Mouse (Mus musculus) CH12.LX (cell line): ENCODE measurements around the gene Olfr885. TPM values are rescaled to one million over a fixed set of nuclear protein-coding genes. Genes with fewer than 3 reads are reported as not detected.

Experiments used
- DNase-seq: peaks from one replicate; pipeline ENCODE4 v3.0.0-alpha.2; 2013; ENCODE audit errors: extremely low read depth
- H3K27ac ChIP-seq: 2 replicates; pipeline ENCODE4 v1.5.1; 2012; ENCODE audit warnings: low read depth, mild to moderate bottlenecking, control low read depth, moderate library complexity; ENCODE audit not compliant: insufficient read depth
- H3K27me3 ChIP-seq: replicated peaks from 2 replicates; pipeline ENCODE3; 2012; ENCODE audit warnings: inconsistent platforms
- H3K36me3 ChIP-seq, 2 experiments: replicated peaks in 1 of 2; 2 replicates each; pipeline versions ENCODE3 to v1.6.1; 2012; ENCODE audit warnings: inconsistent platforms in 1 of 2, low read length in 1 of 2, mild to moderate bottlenecking in 1 of 2, mixed read lengths in 1 of 2, moderate library complexity in 1 of 2; ENCODE audit not compliant: control insufficient read depth in 1 of 2, insufficient read depth in 1 of 2
- H3K4me1 ChIP-seq, 2 experiments: 2 replicates each; pipeline ENCODE4 v1.6.1; 2012; ENCODE audit warnings: inconsistent platforms in 1 of 2, moderate library complexity in 1 of 2; ENCODE audit not compliant: insufficient read depth in 2 of 2, control insufficient read depth in 1 of 2
- H3K4me2 ChIP-seq: 2 replicates; pipeline ENCODE4 v1.6.1; 2012; ENCODE audit warnings: low read depth, mild to moderate bottlenecking, control low read depth; ENCODE audit not compliant: poor library complexity, insufficient read depth, severe bottlenecking
- H3K4me3 ChIP-seq, 3 experiments: fragments of 150-350 bp in 1 of 3; sonication (generic) in 1 of 3; replicated peaks in 1 of 3; 2 replicates each; pipeline versions ENCODE3 to v1.5.1; 2011 to 2012; ENCODE audit warnings: low read depth in 2 of 3, low read length in 2 of 3, mild to moderate bottlenecking in 2 of 3, moderate library complexity in 2 of 3, control low read depth in 1 of 3, improper control_type of control experiment in 1 of 3, inconsistent platforms in 1 of 3, mixed read lengths in 1 of 3; ENCODE audit not compliant: poor library complexity in 1 of 3
- H3K79me2 ChIP-seq: replicated peaks from 2 replicates; pipeline ENCODE4 v1.6.1; 2012; ENCODE audit warnings: mild to moderate bottlenecking, moderate library complexity; ENCODE audit not compliant: control insufficient read depth, poor library complexity, insufficient read depth, severe bottlenecking; ENCODE audit errors: extremely low read depth
- H3K9ac ChIP-seq: 2 replicates; pipeline ENCODE4 v1.6.1; 2012; ENCODE audit warnings: low read depth, mild to moderate bottlenecking, control low read depth, moderate library complexity; ENCODE audit not compliant: insufficient read depth
- H3K9me3 ChIP-seq: replicated peaks from 2 replicates; pipeline ENCODE3; 2012; ENCODE audit warnings: low read length, inconsistent platforms, mixed read lengths
- CHD2 ChIP-seq: IDR thresholded peaks from 2 replicates; pipeline ENCODE4 v1.6.1; 2011; ENCODE audit warnings: low read length, improper control_type of control experiment
- dilution Hi-C: fragments of 300-500 bp; cut with MboI; formaldehyde crosslinking; loops from 2 replicates; pipeline ENCODE4 v1.14.3; 2020; ENCODE audit warnings: low sequenced_read_pairs; ENCODE audit not compliant: extremely low pct_unique_long_range_greater_than_20kb, extremely low pct_ligation_motif_present
- in situ Hi-C: fragments of 300-500 bp; cut with MboI; formaldehyde crosslinking; loops from 3 replicates; pipeline ENCODE4 v1.14.3; 2019; ENCODE audit warnings: low sequenced_read_pairs, low pct_ligation_motif_present, low pct_unique_long_range_greater_than_20kb, mixed read lengths
- polyA plus RNA-seq: library from polyadenylated mRNA; unstranded; fragments of >175 nt; gene quantifications from 2 replicates; pipeline ENCODE4 v1.2.1, GENCODE M21; 2012; ENCODE audit warnings: low read depth; ENCODE audit not compliant: insufficient read length
- total RNA-seq, 2 experiments: library from RNA; depleted of rRNA; stranded (reverse); fragments of 300-350 nt in 1 of 2; fragments of >200 nt in 1 of 2; gene quantifications; 2 replicates each; pipeline ENCODE4 v1.2.3; 2012 to 2014

Gene Olfr885
- total and polyA plus RNA-seq, 3 experiments: not detected

DNA sequence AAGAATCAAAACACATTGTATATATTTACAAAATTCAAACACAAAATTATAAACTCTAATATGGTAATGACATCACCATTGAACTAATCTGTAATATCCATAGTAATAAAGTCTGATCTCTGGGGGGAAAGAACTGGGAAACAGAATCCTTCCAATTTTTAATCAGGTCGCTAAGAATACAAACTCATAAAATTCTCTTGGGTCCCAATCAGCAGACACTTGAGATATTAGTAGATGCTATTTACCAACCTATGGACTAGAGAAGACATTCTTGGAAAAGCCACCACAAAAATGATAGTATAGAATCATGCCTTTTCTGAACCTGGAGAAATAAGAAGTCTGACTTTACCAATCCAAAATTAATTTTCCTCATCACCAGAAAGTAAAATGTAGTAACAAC, 46.7 kb downstream of the Olfr885 start, which contains the start of gene Olfr888:
TSS of gene Olfr888 (plus strand) at position 301 of the 400 bp plus-strand sequence.
- no peak within 1 kb of the TSS for H3K4me3 ChIP-seq
- H3K4me1 ChIP-seq: no peaks in the 10 kb centered on the region
- H3K4me2 ChIP-seq: no peak within 1 kb of the TSS
- in situ Hi-C loops: no loop called here
- no peaks in the 10 kb centered on the region for H3K79me2 ChIP-seq
- H3K9ac ChIP-seq: no peak within 1 kb of the TSS
- no peak for DNase-seq
- H3K27me3 ChIP-seq: no peaks in the 10 kb centered on the region
- no peaks in the 10 kb centered on the region for H3K9me3 ChIP-seq
- no peaks in the 10 kb centered on the region for H3K36me3 ChIP-seq
- dilution Hi-C loops: no loop called here
- no peak within 1 kb of the TSS for H3K27ac ChIP-seq
- no peak for TF ChIP-seq CHD2

Other genes starting within 250 kb of the Olfr885 start
- not detected in 2 replicates for gene Olfr877, start 207.1 kb upstream of the Olfr885 start, total RNA-seq (2012; rRNA removed)
- gene Olfr877, start 207.1 kb upstream of the Olfr885 start, total RNA-seq (2014; rRNA removed): not detected in 2 replicates
- not detected in 2 replicates for gene Olfr877, start 207.1 kb upstream of the Olfr885 start, polyA plus RNA-seq
- not detected in 2 replicates for gene Olfr145, start 164.6 kb upstream of the Olfr885 start, total RNA-seq (2012; rRNA removed)
- not detected in 2 replicates for gene Olfr145, start 164.6 kb upstream of the Olfr885 start, total RNA-seq (2014; rRNA removed)
- not detected in 2 replicates for gene Olfr145, start 164.6 kb upstream of the Olfr885 start, polyA plus RNA-seq
- not detected in 2 replicates for gene Olfr878, start 143.5 kb upstream of the Olfr885 start, total RNA-seq (2012; rRNA removed)
- gene Olfr878, start 143.5 kb upstream of the Olfr885 start, total RNA-seq (2014; rRNA removed): not detected in 2 replicates
- not detected in 2 replicates for gene Olfr878, start 143.5 kb upstream of the Olfr885 start, polyA plus RNA-seq
- gene Olfr881, start 69.5 kb upstream of the Olfr885 start, total RNA-seq (2012; rRNA removed): not detected in 2 replicates
- gene Olfr881, start 69.5 kb upstream of the Olfr885 start, total RNA-seq (2014; rRNA removed): not detected in 2 replicates
- not detected in 2 replicates for gene Olfr881, start 69.5 kb upstream of the Olfr885 start, polyA plus RNA-seq
- not detected in 2 replicates for gene Olfr883, start 35.5 kb upstream of the Olfr885 start, total RNA-seq (2012; rRNA removed)
- gene Olfr883, start 35.5 kb upstream of the Olfr885 start, total RNA-seq (2014; rRNA removed): not detected in 2 replicates
- not detected in 2 replicates for gene Olfr883, start 35.5 kb upstream of the Olfr885 start, polyA plus RNA-seq
- not detected in 2 replicates for gene Olfr884, start 14.8 kb upstream of the Olfr885 start, total RNA-seq (2012; rRNA removed)
- gene Olfr884, start 14.8 kb upstream of the Olfr885 start, total RNA-seq (2014; rRNA removed): not detected in 2 replicates
- not detected in 2 replicates for gene Olfr884, start 14.8 kb upstream of the Olfr885 start, polyA plus RNA-seq
- not detected in 2 replicates for gene Olfr887, start 22.8 kb downstream of the Olfr885 start, total RNA-seq (2012; rRNA removed)
- gene Olfr887, start 22.8 kb downstream of the Olfr885 start, total RNA-seq (2014; rRNA removed): not detected in 2 replicates
- gene Olfr887, start 22.8 kb downstream of the Olfr885 start, polyA plus RNA-seq: not detected in 2 replicates
- not detected in 2 replicates for gene Olfr888, start 46.8 kb downstream of the Olfr885 start, total RNA-seq (2012; rRNA removed)
- not detected in 2 replicates for gene Olfr888, start 46.8 kb downstream of the Olfr885 start, total RNA-seq (2014; rRNA removed)
- not detected in 2 replicates for gene Olfr888, start 46.8 kb downstream of the Olfr885 start, polyA plus RNA-seq
- gene Olfr889, start 53.9 kb downstream of the Olfr885 start, total RNA-seq (2012; rRNA removed): 0.04 and 0.21 TPM in 2 replicates
- gene Olfr889, start 53.9 kb downstream of the Olfr885 start, total RNA-seq (2014; rRNA removed): 0.04 TPM in 1 of 2 replicates, not detected in the other
- 0.22 and 0.27 TPM in 2 replicates for gene Olfr889, start 53.9 kb downstream of the Olfr885 start, polyA plus RNA-seq
- gene Olfr890, start 81.2 kb downstream of the Olfr885 start, total RNA-seq (2012; rRNA removed): not detected in 2 replicates
- gene Olfr890, start 81.2 kb downstream of the Olfr885 start, total RNA-seq (2014; rRNA removed): not detected in 2 replicates
- not detected in 2 replicates for gene Olfr890, start 81.2 kb downstream of the Olfr885 start, polyA plus RNA-seq
- gene Olfr891, start 119.5 kb downstream of the Olfr885 start, total RNA-seq (2012; rRNA removed): not detected in 2 replicates
- not detected in 2 replicates for gene Olfr891, start 119.5 kb downstream of the Olfr885 start, total RNA-seq (2014; rRNA removed)
- gene Olfr891, start 119.5 kb downstream of the Olfr885 start, polyA plus RNA-seq: not detected in 2 replicates
- gene Olfr893, start 147.0 kb downstream of the Olfr885 start, total RNA-seq (2012; rRNA removed): not detected in 2 replicates
- not detected in 2 replicates for gene Olfr893, start 147.0 kb downstream of the Olfr885 start, total RNA-seq (2014; rRNA removed)
- gene Olfr893, start 147.0 kb downstream of the Olfr885 start, polyA plus RNA-seq: not detected in 2 replicates
- not detected in 2 replicates for gene Olfr894, start 156.7 kb downstream of the Olfr885 start, total RNA-seq (2012; rRNA removed)
- not detected in 2 replicates for gene Olfr894, start 156.7 kb downstream of the Olfr885 start, total RNA-seq (2014; rRNA removed)
- gene Olfr894, start 156.7 kb downstream of the Olfr885 start, polyA plus RNA-seq: not detected in 2 replicates
- gene Olfr143, start 191.5 kb downstream of the Olfr885 start, total RNA-seq (2012; rRNA removed): not detected in 2 replicates
- not detected in 2 replicates for gene Olfr143, start 191.5 kb downstream of the Olfr885 start, total RNA-seq (2014; rRNA removed)
- gene Olfr143, start 191.5 kb downstream of the Olfr885 start, polyA plus RNA-seq: not detected in 2 replicates
- not detected in 2 replicates for gene Olfr895, start 206.5 kb downstream of the Olfr885 start, total RNA-seq (2012; rRNA removed)
- not detected in 2 replicates for gene Olfr895, start 206.5 kb downstream of the Olfr885 start, total RNA-seq (2014; rRNA removed)
- not detected in 2 replicates for gene Olfr895, start 206.5 kb downstream of the Olfr885 start, polyA plus RNA-seq
- gene Olfr896-ps1, start 229.8 kb downstream of the Olfr885 start, total RNA-seq (2012; rRNA removed): not detected in 2 replicates
- not detected in 2 replicates for gene Olfr896-ps1, start 229.8 kb downstream of the Olfr885 start, total RNA-seq (2014; rRNA removed)
- gene Olfr896-ps1, start 229.8 kb downstream of the Olfr885 start, polyA plus RNA-seq: not detected in 2 replicates